Mouse (Mus musculus) cerebellum, adult 9-10 months (tissue): Measurements from ENCODE around the gene Zfp467.
A peak's percentile ranks its signal among the peaks of the same experiment; 100 is the strongest.

Experiments used
- DNase-seq: peaks from one replicate; pipeline ENCODE4 v3.0.0; 2022

Gene Zfp467

DNA sequence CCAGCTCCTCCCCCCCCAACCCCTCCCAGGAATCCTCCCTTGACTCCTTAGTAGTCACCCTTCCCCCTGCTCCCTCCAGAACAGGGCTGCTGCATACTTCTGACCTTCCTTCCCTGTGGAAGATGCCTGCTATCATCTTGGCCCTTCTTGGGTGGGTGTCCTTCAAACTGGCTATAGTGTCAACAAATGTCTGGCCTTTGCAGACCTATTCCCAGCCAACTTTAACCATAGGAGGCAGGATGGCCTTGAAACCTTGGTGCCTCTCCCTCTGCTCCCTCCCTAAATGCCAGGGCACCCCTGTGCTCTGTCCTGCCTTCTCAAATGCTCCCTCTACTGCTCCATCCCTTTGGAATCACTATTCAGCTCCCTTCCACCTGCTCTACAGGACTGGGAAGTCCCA, 6.0 kb downstream of the Zfp467 start:
- peak; percentile 29 for DNase-seq

- peak; percentile 34 for DNase-seq
Observed at GRCm38 (mm10) chr6:48438475-48439125, 7.0 kb downstream of the Zfp467 start.

DNA sequence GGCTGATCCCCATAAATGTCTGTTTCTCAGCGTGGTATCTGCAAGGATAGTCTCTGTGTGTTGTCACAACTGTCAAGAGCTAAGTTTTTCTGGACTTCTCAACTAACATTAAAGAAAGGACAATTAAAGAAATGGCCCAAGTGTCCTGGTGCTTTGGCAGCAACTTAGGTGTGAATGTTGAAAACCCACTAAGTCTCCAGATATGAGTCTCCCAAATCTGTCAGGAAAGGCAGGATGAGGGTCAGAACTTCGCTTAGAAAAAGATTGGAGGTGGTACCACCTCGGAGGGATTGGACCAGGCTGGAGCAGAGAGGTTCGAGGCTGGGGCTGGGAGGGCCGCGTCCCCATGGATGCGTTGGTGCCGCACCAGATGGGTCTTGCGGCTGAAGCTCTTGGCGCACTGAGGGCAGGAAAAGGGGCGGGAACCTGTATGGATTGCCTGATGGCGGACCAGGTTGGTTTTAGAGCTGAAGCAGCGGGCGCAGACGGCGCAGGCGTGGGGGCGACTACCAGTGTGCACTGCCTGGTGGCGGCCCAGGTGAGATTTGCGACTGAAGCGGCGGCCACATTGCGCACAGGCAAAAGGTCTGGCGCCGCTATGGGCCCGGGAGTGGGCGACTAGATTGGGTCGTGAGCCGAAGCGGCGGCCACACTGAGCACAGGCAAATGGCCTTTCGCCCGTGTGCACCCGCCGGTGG, 7.8 kb downstream of the Zfp467 start:
- peak; percentile 29 for DNase-seq

- peak; percentile 28 for DNase-seq
Observed at GRCm38 (mm10) chr6:48435706-48436349, 9.8 kb downstream of the Zfp467 start.

- no peak for DNase-seq
Observed at GRCm38 (mm10) chr6:48435111-48435510, 10.5 kb downstream of the Zfp467 start.

- no peak for DNase-seq
Observed at GRCm38 (mm10) chr6:48434651-48435050, 11.0 kb downstream of the Zfp467 start.

DNA sequence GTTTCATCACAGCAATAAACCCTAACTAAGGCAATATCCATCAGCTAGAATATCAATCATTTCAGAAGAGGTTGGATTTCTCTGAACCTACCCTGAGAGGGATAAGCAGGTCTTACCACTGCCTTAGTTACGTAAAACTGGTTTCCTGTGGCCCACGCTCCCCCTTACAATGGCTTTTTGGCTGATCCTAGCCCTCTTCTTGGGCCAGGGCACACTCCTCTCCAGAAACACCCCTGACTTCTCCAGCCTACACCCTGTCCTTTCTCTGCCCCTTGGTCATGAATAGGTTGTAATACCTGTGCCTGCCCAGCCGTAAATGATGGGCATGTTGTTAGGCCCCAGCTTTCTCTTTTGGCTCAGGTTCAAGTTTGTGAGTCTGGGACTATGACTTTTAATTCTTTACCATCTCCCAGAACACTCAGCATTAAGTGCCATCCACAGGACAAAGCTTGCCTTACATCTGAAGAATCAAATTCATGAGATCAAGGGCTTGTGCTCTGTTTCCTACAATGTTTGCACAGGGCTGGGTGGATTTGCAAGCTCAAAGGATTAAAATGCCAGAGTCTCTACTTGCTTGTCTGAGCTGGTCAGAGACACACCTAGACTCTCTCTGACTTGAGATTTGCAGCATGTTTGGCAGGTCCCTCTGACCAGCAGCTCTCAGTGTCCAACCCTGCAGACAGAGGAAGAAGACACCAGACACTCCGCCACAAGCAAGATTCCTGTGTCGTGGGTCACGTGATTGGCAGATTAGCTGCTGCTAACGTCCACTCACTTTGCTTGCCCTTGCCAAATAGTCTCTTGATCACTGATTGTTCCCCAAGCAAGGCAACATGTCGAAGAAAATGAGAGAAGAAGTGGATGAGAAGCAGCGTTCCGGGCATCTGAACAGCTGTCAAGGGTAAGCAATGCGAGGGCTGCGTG, 12.5 kb downstream of the Zfp467 start:
- DNase-seq, result no peak

DNA sequence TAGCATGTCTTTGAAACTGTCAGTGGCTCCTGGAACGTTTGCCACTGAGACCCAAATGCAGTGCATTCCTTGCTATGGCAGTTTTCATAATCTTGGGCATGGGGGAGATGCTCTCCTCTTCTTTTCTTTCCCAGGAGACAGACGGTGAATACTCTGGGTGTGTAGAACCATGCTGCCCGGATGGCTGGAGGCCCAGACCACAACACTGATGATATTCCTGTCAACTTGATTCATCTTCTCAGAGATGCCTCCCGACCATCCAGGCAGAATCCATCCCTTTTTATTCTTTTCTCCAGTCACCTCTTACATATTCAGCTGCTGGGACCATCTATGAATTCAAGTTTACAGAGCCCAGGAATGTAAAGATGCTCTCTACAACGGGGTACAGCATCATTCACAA, 14.9 kb downstream of the Zfp467 start:
- no peak for DNase-seq

DNA sequence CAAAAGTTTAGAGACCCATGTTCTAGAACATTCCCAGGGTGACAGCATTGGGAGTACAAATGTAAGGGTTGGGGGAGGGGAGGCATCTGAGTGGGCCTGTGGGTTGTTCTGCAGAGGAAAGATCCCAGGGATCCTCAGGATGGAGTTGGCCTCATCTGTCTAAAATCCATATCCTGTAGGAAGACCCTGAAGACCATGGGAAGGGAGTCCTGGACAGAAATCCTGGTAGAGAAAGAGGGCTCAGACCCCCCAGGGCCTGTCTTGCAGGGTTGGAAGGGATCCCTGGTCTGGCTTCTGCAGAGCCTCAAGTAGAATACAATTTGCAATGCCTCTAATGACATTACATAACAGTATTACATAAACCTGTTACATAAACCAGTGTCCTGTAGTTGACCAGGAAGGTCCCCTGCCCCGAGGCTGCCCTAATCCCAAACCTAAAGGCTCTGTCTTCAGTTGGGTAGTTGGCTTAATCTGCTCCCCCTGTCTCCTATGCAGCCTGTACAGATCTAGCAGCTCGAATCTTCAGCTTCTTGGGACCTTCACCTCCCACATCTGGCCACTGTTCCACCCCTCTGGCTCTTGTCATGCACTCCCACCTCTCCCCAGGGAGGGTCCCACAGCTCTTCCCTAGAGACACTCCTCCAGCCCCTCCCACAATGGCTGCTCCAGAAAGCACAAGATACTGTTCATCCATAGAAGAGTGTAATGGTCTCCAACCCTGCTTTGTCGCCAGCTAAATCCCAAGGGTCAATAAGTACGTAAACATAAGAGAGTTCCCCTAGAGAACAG, 16.7 kb downstream of the Zfp467 start:
- peak; percentile 83 for DNase-seq

- DNase-seq, result no peak
Observed at GRCm38 (mm10) chr6:48426956-48427355, 18.7 kb downstream of the Zfp467 start.

GRCm38 (mm10) chr6:48424074-48424473, 21.6 kb downstream of the Zfp467 start:
- DNase-seq, result no peak

- peak; percentile 94 for DNase-seq
Observed at GRCm38 (mm10) chr6:48423336-48423735, 22.3 kb downstream of the Zfp467 start.

GRCm38 (mm10) chr6:48420647-48421046, 25.0 kb downstream of the Zfp467 start:
- no peak for DNase-seq

GRCm38 (mm10) chr6:48416486-48416885, 29.1 kb downstream of the Zfp467 start:
- no peak for DNase-seq

- DNase-seq, result no peak
Observed at GRCm38 (mm10) chr6:48415636-48416035, 30.0 kb downstream of the Zfp467 start.

DNA sequence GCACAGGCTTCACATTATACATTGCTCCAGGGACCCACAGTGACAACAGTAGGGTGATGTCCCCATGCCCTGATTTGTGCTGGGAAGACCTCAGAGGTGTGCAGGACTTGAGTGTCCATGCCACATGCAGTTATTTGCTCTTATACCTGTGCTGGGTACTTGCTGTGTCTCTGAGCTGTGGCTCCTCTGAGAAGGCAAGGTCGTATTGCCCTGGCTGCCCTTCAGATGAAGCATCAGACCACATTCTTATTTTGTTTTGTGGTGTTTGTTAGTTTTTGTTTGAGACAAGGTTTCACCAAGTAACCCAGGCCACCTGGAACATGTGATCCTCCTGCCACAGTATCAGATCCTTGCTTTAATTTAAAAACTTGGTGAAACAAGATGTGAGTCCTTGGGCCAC, 30.7 kb downstream of the Zfp467 start:
- no peak for DNase-seq

DNA sequence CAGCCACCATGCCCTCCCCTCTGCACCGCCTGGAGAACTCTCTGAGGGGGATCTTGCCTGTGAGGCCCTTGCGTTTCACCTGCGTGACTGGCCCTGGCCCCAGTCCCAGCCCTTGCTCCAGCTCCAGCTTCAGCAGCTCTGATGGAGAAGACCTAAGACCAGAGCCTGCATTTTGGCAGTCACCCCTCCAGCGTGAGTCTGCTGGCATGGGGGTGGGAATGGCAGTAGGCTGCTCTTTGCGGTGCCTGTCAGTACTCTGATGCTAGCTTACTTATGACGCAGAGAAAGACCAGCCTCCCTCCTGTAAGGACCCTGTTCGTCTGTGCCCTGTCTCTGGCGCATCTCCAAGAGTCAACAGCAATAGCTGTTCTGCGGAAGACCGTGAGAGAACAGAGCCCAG, 32.5 kb downstream of the Zfp467 start:
- no peak for DNase-seq

- DNase-seq, result no peak
Observed at GRCm38 (mm10) chr6:48412662-48413061, 33.0 kb downstream of the Zfp467 start.

GRCm38 (mm10) chr6:48412147-48412546, 33.5 kb downstream of the Zfp467 start:
- DNase-seq, result no peak

- DNase-seq, result no peak
Observed at GRCm38 (mm10) chr6:48411193-48412092, 34.2 kb downstream of the Zfp467 start.

DNA sequence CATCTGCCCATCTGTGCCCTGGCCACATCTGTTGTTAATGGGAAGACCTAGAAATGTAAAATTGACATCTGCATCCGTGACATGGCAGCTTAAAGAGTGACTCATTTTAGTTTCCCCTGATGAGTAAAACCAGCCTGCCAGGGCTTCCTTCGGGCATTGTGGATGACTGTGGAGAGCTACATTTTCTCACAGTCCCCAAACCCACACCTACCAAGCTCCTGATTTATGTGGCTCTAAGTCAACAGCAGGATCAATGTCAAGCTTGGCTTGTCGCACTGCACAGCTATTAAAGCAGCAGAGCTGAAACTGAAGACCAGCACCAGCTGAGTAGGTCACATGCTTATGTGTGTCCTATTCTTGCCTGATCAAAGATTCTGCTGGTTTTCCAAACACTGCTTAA, 35.1 kb downstream of the Zfp467 start:
- no peak for DNase-seq
